Mouse (Mus musculus): ENCODE data around the gene Cdh26.

The Cdh26 gene

DNA sequence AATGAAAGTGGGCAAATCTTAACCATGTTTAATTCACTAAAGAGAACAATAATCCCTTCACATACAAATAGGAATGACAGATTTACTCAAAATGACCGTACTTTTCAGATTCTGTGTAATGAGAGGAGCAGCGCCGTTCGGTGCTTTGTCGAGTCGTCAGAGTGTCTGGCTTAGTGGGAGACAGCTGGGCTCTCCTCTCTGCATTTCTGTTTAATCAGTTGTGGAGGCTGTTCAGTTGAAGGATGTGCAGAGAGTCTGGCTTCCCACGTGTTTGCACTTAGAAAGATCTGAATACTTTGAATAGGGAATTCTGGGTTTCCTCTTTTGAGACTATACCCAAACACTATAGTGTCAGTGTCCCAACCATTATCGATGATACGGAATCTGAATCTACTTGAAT lies 7.0 kb downstream of the Cdh26 start:
- DNase-seq (ENCODE audit: low read depth, low spot score): peak; percentile 53

DNA sequence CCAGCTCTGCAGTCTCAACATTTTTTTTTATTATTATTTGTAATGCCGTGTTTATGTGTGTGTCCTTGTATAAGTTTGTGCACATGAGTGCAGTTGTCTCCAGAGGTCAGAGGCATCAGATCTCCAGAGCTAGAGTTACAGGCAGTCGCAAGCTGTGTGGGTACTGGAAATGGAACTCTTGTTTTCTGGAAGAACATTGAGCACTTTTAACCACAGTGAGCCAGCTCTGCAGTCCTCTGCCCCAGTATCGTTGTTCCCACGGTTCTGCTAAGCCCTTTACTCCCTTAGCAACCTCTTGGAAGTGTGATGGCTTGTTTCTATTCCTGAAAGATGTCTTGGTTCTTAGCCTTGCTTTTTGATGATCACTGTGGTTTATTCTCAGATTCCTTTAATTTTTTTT lies 19.1 kb downstream of the Cdh26 start:
- no peak for DNase-seq (ENCODE audit: low read depth, low spot score)

DNA sequence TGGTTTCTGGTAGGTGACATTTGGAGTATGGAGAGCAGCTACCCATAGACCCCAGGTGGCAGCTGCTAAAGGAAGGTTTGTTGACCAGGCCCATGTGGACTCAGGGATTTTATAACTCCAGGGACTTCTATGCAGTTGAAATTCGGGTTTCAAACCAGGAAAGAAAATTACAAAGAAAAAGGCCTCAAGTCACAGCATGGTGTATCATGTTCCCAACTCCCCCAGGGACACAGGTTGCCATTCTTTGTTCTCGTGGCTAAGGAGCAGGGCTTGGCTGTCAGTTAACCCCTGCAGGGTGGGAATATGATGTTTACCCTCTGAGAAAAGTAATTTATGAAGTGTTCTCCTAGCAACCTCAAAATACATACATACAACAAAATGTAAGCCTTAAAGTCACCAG lies 19.9 kb downstream of the Cdh26 start:
- DNase-seq (ENCODE audit: low read depth, low spot score): no peak

DNA sequence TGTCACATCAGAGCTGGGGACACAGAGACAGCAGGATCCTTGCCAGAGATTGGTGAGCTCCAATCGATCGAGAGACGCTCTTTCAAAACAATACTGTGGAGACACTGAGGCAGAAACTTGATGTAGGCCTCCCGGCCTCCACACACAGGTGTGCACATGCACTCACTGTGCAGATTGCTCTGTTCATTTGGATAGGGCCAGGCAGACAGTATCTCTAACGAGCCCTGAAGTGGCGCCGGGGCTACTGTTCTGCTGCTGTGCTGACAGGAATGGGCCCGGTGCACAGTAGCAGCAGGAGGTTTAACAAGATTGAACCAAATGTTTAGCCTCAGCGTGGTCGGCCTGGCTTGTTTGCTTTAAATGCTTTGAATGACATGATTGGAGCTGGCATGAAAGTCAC lies 20.6 kb downstream of the Cdh26 start:
- no peak for DNase-seq (ENCODE audit: low read depth, low spot score)

DNA sequence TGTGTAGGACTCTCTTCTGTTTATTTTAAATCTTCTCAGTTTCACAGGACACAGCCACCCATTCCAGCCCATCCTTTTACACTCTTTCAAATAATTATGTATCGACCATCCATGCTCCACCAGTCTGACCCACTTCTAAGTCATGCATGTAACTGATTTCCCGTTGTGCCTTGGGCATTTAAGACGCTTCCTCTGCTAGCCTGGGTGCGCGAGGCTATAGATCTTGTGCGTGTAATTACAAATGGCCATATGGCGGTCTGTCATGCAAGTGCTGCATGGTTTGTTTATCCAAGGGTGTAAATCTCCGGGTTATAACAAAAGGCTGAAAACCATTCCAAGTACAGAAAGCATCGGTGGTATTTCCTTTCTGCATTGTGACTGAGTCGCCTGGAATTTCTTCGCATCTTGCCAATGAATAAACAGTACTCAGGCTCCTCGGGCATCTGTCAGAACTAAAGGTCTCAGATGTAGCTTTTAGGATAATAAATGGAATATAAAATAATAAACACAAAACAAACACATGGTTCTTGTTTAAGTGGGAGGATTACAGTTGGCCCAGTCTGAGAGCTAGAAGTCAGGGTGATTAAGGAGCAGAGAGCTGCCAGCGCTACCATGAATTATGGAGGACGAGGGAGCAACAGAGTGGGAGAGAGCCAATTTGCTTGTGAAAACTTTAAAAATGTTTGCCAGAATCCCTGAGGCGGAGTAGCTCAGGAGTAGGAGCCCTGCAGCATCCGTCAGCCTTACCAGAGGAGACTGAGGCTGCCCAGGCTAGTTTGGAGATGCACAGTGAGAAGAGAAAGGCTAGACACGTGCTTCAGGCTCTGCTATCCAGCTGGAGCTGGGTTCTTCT lies 24.6 kb downstream of the Cdh26 start:
- DNase-seq (ENCODE audit: low read depth, low spot score): peak; percentile 36

DNA sequence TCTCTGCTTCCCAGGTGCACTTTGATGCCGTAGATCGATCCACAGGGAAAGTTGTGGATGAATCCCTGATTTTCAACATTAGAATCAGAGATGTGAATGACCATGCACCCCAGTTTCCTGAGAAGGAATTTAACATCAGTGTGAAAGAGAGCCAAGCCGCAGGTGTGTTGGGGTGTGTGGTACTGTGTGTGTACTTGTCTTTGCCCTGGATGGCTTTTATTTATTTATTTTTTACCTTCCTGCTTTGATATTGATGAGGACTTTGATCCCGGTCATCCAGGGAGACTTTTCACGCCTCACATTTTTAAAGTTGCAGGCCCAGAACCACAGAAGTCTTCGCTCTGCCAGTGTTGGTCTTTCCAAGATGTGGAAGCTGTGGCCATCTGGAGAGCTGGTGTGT lies 27.1 kb downstream of the Cdh26 start:
- DNase-seq (ENCODE audit: low read depth, low spot score): no peak

DNA sequence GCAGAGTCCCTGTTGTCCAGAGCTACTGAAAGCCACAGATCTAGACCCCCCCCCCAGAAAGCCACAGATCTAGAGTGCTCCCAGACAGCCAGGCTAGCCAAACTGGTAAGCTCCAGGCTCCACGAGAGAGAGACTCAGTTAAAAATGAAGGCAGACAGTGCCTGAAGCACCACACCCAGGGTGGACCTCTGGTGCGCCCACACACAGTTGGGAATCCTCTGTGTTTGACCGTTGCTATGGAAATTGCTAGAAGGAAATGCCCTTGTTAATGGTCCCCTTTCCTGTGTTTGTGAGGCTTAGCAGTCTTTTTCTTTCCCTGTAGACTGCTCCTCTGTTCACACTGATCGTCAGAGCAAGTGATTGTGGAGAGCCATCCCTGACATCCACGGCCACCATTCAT lies 30.0 kb downstream of the Cdh26 start:
- DNase-seq (ENCODE audit: low read depth, low spot score): no peak

DNA sequence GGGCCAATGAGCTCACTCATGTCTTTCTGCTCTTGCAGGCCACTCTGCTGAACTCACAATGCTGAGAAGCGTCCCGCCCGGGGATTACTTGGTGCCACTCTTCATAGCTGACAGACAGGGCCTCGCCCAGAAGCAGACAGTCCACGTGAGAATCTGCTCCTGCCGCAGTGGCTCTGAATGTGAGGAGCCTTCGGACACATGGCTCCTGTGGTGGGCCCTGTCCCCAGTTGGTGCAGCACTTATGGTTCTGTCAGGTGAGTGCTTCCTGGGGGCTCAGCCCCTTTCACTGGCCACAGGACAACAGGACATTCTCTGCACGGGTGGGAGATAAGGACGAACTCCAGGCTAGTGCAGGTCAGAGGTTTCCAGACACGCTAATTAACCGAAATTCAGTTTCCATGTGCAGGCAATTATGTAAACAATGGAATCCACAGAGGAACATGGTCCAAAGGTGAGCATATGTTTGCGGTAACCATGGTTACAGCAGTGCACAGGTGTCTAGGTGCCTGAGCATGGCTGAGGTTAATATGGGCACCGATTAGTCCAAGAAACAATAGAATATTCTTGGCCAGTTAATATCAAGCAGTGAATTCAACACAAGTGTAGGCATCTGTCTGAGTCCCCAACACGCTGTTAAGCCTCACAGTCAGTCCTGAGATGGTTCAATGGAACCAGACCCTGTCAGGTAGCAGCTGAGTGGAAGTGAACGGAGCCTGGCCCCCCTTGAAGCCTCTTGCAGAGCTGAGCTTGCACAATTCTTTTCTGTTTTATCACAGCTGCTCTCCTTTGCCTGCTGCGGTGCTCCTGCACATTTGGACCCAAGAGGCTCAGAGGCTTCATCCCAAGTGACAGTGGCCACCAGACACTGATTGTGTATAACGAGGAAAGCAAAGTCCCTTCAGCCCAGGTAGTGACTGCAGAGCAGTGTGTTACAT lies 41.5 kb downstream of the Cdh26 start:
- DNase-seq (ENCODE audit: low read depth, low spot score): no peak

DNA sequence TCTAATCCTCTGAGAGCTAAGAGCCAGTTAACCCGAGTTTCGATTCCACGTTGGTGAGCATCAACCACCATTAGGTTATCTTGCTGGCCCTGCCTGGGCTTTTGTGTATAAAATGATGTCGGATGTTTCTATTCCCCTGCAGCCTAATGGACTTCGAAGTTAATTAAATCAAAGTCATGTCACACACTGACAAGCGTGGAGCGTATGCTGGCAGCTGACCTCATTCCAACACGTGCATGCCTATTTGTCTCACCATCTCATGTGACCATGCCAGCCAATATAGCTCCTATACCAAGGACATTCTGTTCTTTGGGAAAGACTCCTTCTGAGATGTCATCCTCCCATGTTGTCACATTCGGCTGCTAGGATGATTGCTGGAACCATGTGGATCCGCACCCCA lies 43.6 kb downstream of the Cdh26 start:
- DNase-seq (ENCODE audit: low read depth, low spot score): no peak

DNA sequence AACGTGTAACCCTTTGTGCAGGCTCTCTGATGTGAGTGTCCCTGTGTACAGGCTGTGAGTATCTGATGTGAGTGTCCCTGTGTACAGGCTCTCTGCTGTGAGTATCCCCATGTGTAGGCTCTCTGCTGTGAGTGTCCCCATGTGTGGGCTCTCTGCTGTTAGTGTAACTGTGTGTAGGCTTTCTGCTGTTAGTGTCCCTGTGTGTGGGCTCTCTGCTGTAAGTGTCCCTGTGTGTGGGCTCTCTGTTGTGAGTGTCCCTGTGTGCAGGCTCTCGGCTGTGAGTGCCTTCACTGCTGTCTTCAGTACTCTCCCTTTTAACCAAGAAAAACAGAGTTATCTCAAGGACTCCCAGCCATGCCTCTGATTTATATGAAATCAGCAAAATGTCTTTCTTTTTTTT lies 46.9 kb downstream of the Cdh26 start:
- peak; percentile 63 for DNase-seq (ENCODE audit: low read depth, low spot score)

DNA sequence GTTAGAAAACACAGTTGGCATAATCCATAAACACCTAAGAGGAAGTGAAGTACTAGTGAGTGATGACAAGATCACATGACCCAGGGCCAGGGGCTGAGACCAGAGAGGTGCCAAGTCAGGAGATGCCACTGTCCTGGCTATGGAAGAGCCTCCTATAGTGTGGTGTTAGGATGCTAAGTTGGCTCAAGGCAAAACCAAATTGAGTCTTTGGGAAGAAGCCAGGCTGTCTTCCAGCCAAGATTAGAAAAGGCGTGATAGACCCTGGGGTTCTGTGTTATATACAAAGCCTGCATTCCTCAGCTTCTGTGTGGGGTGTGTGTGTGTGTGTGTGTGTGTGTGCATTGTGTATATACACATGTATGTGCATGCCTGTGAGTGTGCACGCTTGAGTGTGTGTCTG lies 48.7 kb downstream of the Cdh26 start:
- DNase-seq (ENCODE audit: low read depth, low spot score): no peak

DNA sequence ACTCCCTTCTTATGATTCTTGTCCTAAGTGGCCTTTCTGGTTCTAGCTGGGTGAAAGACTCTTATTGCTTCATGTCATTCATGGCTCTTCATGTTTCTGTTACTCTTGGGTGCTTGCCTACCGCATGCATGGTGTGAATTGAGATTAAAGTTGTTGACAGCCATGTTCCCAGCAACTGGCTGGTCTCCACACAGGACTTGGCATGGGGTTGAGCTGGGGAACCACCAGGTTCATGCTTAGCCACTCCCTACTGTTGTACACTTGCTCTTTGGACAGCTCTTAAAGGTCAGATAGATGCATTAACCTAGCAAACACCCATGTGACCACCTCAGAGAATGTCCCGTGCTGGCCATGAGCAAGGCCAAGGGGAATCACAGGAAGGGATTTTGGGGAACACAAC lies 50.6 kb downstream of the Cdh26 start:
- no peak for DNase-seq (ENCODE audit: low read depth, low spot score)

DNA sequence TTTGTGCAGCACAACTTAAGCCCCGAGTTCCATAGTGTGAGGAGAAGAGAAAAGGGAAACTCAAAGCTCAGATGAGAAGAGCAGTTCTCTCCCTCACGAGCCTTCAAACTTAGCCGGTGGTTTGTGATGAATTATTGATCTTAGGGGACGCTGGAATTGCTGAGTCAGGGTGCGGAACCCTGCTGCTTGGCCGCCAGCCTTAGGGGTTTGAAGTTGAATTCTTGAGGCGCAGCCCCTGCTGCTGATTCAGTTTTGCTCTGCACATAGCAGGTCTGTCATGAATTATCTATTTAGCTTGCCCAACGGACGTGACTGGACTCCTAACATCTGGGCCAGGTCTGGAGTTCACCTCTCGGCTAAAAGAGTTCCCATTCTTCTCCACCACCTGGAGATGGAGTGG lies 53.1 kb downstream of the Cdh26 start:
- no peak for DNase-seq (ENCODE audit: low read depth, low spot score)

DNA sequence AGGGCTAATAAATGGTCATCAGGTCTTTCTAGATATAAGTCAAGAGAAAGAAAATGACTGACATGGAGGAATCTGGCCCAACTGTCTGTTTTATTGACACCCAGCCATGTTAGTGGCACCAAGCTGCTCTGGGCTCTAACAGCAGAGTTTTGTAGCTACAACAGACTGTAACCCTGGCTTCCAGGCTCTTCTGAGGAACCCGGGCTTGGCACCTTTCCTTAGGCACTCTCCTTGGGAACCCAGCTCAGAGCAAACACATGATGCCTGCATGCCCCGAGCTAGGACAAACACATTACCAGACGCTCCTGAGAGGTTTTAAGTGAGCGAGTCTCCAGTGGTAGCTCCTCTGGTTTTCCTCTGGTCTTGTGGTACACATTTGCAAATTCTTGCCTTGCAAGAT lies 57.9 kb downstream of the Cdh26 start:
- DNase-seq (ENCODE audit: low read depth, low spot score): no peak

DNA sequence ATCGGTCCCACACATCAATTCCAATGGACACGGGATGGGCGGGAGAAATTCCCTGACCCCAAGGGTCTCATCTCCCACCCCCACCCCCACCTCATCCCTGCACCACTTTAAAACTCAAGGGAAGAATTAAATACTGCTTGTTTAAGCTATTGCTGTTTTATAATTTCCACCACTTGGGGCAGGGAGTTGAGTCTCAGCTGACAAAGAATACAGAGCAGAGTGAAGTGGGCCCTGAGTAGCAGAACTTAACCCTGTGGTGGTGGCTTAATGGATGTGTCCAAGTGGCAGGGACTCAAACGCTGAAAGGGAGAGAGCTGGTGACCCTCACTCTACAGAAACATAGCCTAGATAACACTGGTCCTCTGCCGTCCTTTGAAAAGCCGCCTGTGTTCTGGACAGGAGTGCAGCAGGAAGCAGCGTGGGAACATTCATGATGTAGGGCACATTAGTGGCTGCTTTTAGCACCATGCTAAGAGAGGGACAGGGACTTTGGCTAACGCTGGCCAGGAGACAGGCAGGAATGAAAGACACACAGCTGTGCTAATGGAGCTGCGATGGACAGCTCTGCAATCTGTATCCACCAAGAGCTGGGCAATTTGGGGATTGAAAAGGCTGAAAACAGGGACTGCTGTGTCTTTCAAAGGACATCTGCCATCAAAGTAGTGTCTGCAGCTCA lies 60.1 kb downstream of the Cdh26 start:
- DNase-seq (ENCODE audit: low read depth, low spot score): peak; percentile 48

DNA sequence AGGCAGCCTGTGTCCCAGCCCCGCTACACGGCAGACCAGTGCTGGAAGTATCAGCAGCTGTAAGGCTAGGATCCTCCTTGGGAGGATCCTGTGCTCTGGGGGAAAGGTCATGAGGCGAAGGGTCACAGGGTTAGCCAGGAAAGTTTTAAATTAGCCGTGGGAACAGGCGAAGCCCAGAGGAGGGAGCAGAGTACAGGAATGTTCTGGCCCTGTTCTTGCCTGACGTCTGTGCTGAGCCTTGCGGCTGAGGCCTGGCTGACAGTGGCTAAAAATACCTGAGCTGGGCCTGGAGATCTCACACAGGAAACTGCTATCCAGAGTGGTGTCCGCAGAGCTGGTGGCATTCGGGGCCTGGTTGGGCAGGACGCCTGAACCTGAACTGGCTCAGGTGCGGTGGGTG lies 63.7 kb downstream of the Cdh26 start:
- peak; percentile 14 for DNase-seq (ENCODE audit: low read depth, low spot score)

DNA sequence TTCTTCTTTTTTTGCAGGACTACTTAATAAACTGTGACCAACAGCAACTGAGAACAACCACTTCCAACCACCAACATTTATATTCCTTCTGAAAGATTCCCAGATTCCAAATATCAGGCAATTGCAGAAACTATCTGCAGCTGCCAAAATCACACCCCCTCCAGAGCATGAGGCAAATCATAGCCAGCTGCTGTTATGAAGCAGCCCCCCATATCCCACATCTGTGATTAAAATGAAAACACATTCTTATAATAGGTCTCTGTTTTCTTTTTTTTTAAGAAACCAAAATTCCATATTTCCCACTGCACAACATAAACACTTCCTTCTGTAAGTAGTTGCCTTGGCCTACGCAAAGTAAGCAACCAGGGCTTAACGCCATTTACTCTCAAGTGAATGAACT lies 65.5 kb downstream of the Cdh26 start:
- no peak for DNase-seq (ENCODE audit: low read depth, low spot score)

DNA sequence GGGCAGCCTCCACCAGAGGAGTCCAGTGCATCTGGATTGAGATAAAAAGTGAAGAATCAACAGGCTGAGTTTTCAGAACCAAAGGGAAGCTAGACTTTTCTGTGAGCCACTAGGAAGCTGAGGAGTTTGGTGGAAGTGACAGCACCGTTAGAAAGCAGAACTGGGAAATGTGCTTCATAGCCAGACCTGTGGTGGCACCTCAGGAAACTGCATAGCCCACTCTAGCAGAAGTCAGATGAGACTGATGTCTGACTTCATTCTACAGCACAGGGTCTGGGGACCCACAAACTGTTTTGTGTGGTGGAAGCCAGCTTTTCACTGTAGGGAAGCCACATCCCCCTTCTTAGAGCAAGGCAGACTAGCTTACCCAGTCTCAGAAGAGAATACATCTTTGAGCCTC lies 67.6 kb downstream of the Cdh26 start:
- peak; percentile 25 for DNase-seq (ENCODE audit: low read depth, low spot score)

DNA sequence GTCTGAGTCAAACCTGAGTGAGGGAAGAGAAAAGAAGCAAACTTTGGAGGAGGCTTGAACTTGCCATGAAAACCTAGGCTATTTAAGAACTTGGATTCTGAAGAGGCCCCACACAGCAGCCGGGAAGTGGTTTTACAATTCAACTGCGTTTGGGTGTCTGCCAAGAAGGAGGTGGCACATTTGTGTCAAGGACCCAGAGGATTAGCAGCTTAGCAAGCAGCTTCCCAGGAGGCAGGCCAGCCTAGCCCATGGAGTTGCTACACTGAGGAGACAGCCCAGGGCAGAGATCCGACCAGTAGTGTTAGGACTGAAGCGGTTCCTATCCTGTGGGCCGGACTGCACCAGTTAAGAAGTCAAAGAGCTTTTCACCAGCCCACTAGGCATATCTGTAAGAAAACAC lies 68.1 kb downstream of the Cdh26 start:
- peak; percentile 84 for DNase-seq (ENCODE audit: low read depth, low spot score)

DNA sequence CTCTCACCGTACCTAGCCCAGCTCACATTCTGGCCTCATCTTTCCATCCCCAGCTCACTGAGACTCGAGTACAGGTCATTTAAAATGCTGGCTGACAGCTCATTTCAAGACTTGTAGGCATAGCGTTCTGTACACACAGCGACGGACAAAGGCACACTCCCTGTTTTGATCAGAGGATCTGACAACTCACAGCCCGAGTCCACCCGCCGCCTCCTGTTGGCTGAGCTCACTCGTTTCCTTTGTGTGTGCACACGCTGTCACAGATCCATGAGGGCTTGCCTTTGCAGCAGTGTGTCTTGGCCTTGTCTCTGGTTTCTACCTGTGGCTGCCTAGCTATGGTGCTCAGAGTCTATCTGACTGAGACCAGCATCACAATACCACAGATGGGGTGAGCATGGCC lies 72.1 kb downstream of the Cdh26 start:
- DNase-seq (ENCODE audit: low read depth, low spot score): no peak

DNA sequence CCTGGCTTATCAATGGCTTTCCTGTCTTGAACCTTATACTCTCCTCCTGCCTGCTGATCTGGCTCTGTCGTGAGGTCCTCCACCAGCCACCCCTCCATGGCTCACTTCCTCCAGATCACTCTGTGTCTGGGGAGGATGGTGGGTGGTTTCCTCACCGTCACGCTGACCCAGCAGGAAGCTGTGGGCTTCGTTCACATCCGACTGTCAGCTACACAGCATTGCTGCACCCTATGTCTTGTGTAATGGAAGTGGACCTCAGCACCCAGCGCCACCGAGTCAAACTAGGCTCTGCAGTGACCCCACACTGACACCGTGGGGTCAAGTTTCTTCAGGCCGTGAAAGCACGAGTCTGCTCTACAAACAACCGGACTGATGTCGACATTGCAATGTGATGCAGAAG lies 75.7 kb downstream of the Cdh26 start:
- DNase-seq (ENCODE audit: low read depth, low spot score): peak; percentile 54

DNA sequence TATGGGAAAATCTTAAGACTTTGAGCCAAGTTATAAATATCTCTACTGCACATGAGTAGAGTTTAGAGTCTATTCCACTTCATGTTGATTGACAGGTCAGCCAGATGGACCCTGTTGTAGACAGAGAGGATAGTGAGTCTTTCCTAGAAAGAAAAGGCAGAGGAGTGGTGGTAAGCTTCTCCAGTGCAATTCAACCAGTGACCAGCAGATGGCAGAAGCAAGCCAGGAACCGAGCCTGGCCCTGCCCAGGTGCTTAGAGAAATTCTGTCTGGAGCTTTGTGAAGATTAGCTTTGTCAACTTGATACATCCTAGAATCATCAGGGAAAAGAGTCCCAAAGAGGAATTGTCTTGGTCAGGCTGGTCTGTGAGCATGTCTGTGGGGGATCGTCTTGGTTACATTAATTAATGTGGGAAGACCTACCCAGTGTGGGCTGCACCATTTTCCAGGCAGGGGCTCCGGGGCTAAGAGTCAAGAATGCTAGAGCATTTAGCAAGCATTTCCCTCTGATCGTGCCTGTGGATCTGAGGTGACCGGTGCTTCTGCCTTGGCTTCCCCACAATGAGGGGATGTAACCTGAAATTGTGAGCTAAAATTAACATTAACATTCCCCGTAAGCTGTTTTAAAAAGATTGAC lies 77.2 kb downstream of the Cdh26 start:
- peak; percentile 80 for DNase-seq (ENCODE audit: low read depth, low spot score)
